Mouse (Mus musculus) frontal cortex, adult 2 months (tissue): Measurements from ENCODE around the gene Tcf15. TPM values are rescaled to one million over a fixed set of nuclear protein-coding genes. Genes with fewer than 3 reads are reported as not detected.

Experiments
- DNase-seq, 2 experiments: peaks; one replicate each; pipeline ENCODE4 v3.0.0; 2022; ENCODE audit warnings: low spot score in 1 of 2; ENCODE audit errors: extremely low spot score in 1 of 2
- polyA plus RNA-seq: library from polyadenylated mRNA; depleted of rRNA; stranded (reverse); fragments of >200 nt; gene quantifications from 2 replicates; pipeline ENCODE4 v1.2.3, GENCODE M21; 2012

The Tcf15 gene
- polyA plus RNA-seq, 1 experiment: 3.3 TPM

GRCm38 (mm10) chr2:152159487-152159886 is 16.1 kb downstream of the Tcf15 start:
- DNase-seq: no peak

GRCm38 (mm10) chr2:152166257-152166656 is 22.9 kb downstream of the Tcf15 start:
- DNase-seq: no peak

- DNase-seq: peak; percentile 28 to 75
These were observed 24.5 kb downstream of the Tcf15 start for GRCm38 (mm10) chr2:152167851-152168290.

- DNase-seq: no peak
These were observed 26.0 kb downstream of the Tcf15 start for GRCm38 (mm10) chr2:152169377-152169776.

- no peak for DNase-seq
These were observed 31.5 kb downstream of the Tcf15 start for GRCm38 (mm10) chr2:152174861-152175260.

GRCm38 (mm10) chr2:152176659-152177058 is 33.3 kb downstream of the Tcf15 start:
- no peak for DNase-seq

- DNase-seq: no peak
These were observed 33.9 kb downstream of the Tcf15 start for GRCm38 (mm10) chr2:152177162-152177805.

GRCm38 (mm10) chr2:152177806-152178170 is 34.4 kb downstream of the Tcf15 start:
- DNase-seq: no peak

- DNase-seq: no peak
These were observed 35.0 kb downstream of the Tcf15 start for GRCm38 (mm10) chr2:152178345-152178744.

GRCm38 (mm10) chr2:152179301-152179700 is 35.9 kb downstream of the Tcf15 start:
- DNase-seq: no peak

GRCm38 (mm10) chr2:152180323-152180722 is 37.0 kb downstream of the Tcf15 start:
- peak in 1 of 2 experiments; percentile 18 for DNase-seq

- DNase-seq: no peak
These were observed 43.8 kb downstream of the Tcf15 start for GRCm38 (mm10) chr2:152187132-152187531.

GRCm38 (mm10) chr2:152189213-152189612 is 45.9 kb downstream of the Tcf15 start:
- DNase-seq: no peak

GRCm38 (mm10) chr2:152189640-152190039 is 46.3 kb downstream of the Tcf15 start:
- DNase-seq: no peak

- DNase-seq: no peak
These were observed 46.8 kb downstream of the Tcf15 start for GRCm38 (mm10) chr2:152190161-152190560.

- DNase-seq: no peak
These were observed 49.4 kb downstream of the Tcf15 start for GRCm38 (mm10) chr2:152192591-152193345.

- no peak for DNase-seq
These were observed 50.0 kb downstream of the Tcf15 start for GRCm38 (mm10) chr2:152193346-152193710.

- DNase-seq: no peak
These were observed 51.2 kb downstream of the Tcf15 start for GRCm38 (mm10) chr2:152194586-152194985.

- no peak for DNase-seq
These were observed 53.5 kb downstream of the Tcf15 start for GRCm38 (mm10) chr2:152196896-152197295.

- DNase-seq: peak; percentile 52 to 86
These were observed 53.9 kb downstream of the Tcf15 start for GRCm38 (mm10) chr2:152197301-152197712.
